In genomic region chr14:33078110-33078509, GRCm38 (mm10) we compare ENCODE assay signal across 27 mouse cellular contexts.
"Had no signal": no experiment of that assay in that cellular context is flagged by ENCODE, and none has a peak within 500 bp of the region (broad histone marks: within the 10 kb centered on the region; RNA-seq: fewer than 3 reads in every experiment).

No protein-coding gene starts in this region.

- H3K27me3 ChIP-seq: heart, embryonic 12.5 days; heart, embryonic 13.5 days; heart, embryonic 15.5 days; hindbrain, embryonic 12.5 days; intestine, embryonic 15.5 days; kidney, embryonic 15.5 days had no signal

- DNase-seq: heart, postnatal 10 days; heart, postnatal 14 days; heart, postnatal 36 days; heart, postnatal 4 days; kidney, postnatal 10 days; kidney, postnatal 14 days; kidney, postnatal 4 days; layer of hippocampus, adult 9-11 months; layer of hippocampus, postnatal 36 days had no signal

- H3K9ac ChIP-seq: heart, embryonic 12.5 days; heart, embryonic 13.5 days; heart, embryonic 15.5 days; hindbrain, embryonic 12.5 days; hindbrain, embryonic 13.5 days; hindbrain, embryonic 14.5 days; hindbrain, embryonic 15.5 days; intestine, embryonic 15.5 days; kidney, embryonic 15.5 days had no signal

- ATAC-seq: hindbrain, embryonic 16.5 days; hindbrain, postnatal 0 days; inflammation-experienced regulatory T-cells, adult 6 months; intestine, embryonic 15.5 days; intestine, embryonic 16.5 days; intestine, postnatal 0 days had no signal

- H3K4me1 ChIP-seq: heart, embryonic 12.5 days; heart, embryonic 13.5 days; heart, embryonic 15.5 days; hindbrain, embryonic 10.5 days; hindbrain, embryonic 12.5 days; intestine, embryonic 15.5 days; kidney, embryonic 15.5 days had no signal

- H3K27ac ChIP-seq: heart, embryonic 13.5 days; heart, embryonic 15.5 days; hindbrain, embryonic 10.5 days; hindbrain, embryonic 12.5 days; hindbrain, embryonic 13.5 days; hindbrain, embryonic 14.5 days; hindbrain, embryonic 15.5 days; hindbrain, postnatal 0 days; intestine, embryonic 15.5 days; kidney, embryonic 15.5 days; kidney, postnatal 0 days; layer of hippocampus, adult 2 months; left cerebral cortex, adult 2 months had no signal

- H3K4me2 ChIP-seq: heart, embryonic 12.5 days; heart, embryonic 13.5 days; heart, embryonic 15.5 days; hindbrain, embryonic 12.5 days; hindbrain, embryonic 13.5 days; hindbrain, embryonic 14.5 days; hindbrain, embryonic 15.5 days; intestine, embryonic 15.5 days; kidney, embryonic 15.5 days had no signal

- H3K9me3 ChIP-seq: heart, embryonic 12.5 days; heart, embryonic 13.5 days; heart, embryonic 15.5 days; hindbrain, embryonic 10.5 days; hindbrain, embryonic 12.5 days; hindbrain, embryonic 13.5 days; hindbrain, embryonic 15.5 days; intestine, embryonic 15.5 days; kidney, embryonic 15.5 days had no signal

- H3K4me3 ChIP-seq: heart, embryonic 12.5 days; heart, embryonic 13.5 days; heart, embryonic 15.5 days; hindbrain, embryonic 10.5 days; hindbrain, embryonic 12.5 days; hindbrain, embryonic 13.5 days; hindbrain, embryonic 15.5 days; intestine, embryonic 15.5 days; kidney, embryonic 15.5 days; layer of hippocampus, adult 2 months; left cerebral cortex, adult 2 months had no signal

- H3K36me3 ChIP-seq: heart, embryonic 12.5 days; heart, embryonic 13.5 days; heart, embryonic 15.5 days; hindbrain, embryonic 10.5 days; hindbrain, embryonic 12.5 days; hindbrain, embryonic 13.5 days; hindbrain, embryonic 15.5 days; intestine, embryonic 15.5 days; kidney, embryonic 15.5 days had no signal
